Mouse (Mus musculus) mammary gland, adult 2 months (tissue): ENCODE results near the gene Mylpf. TPM values are rescaled to one million over a fixed set of nuclear protein-coding genes. Genes with fewer than 3 reads are reported as not detected.

Experiments
- polyA plus RNA-seq: library from polyadenylated mRNA; depleted of rRNA; stranded (reverse); fragments of >200 nt; gene quantifications from 2 replicates; pipeline ENCODE4 v1.2.3, GENCODE M21; 2012; ENCODE audit warnings: low replicate concordance; rRNA removed

Mylpf gene
- 1.2 and 1,692 TPM in 2 replicates for polyA plus RNA-seq

GRCm38 (mm10) chr7:127208553-127209438 lies at the start of gene Mylpf:
Gene Mylpf, plus strand, starts transcription at chr7:127208890.

DNA sequence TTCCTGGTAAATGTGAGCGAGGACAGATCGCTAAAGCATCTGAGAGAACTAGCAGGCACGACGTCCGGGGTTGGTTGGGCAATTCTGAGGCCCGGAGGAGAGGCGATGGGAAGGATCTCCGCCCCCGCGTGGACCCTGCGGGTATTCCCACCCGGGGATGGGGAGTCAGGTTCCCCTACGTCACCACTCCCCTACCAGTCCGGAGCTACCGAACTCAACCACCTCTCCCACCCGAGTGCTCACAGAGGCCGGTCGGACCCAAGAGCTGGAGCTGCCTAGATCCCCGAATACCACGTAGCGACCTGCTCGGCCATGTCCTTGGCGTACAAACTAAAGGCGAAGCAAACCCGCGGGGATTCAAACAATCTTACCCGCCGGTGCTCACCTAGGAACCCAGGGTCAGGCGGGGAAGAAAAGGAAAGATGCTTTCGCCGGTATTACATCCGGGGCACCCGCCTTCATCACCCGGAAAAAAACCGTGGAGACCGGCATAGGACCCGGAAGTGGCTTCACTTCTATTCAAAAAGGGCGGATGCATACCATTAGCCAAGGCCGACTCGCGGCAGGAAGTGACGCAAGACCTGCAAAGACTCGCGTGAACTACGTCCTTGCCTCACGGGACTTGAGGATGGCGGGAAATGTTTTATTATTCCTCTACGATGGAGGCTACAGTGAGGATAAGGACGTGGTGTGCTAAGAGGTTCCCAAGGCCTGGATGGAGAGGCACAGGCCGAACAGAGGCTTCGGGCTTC lies 13.0 kb upstream of the Mylpf start, which contains the start of gene Cd2bp2:
Gene Cd2bp2, minus strand, starts transcription at position 507 of the 752 bp plus-strand sequence.

DNA sequence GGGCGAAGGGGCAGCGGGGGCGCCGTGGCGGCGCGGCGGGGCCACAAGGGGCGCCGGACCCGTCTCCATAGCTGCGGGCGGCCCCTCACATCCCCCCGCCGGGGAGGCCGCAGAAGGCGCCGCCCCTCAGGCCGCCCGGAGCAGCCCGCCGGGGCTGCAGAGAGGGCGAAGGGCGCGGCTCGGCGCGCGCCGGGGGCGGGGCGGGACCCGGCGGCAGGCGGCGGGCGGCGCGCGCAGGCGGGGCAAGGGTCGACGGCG lies 466 bp upstream of the Mylpf start, which contains the start of gene Tbc1d10b:
Gene Tbc1d10b, minus strand, starts transcription at position 174 of the 258 bp plus-strand sequence.

GRCm38 (mm10) chr7:127232622-127233367 lies 24.1 kb downstream of the Mylpf start, which contains the start of the genes Zfp553 and Sept1:
Gene Zfp553, plus strand, starts transcription at chr7:127233061.
Gene Sept1, minus strand, starts transcription at chr7:127233130.

GRCm38 (mm10) chr7:127243870-127244657 lies 35.4 kb downstream of the Mylpf start, which contains the start of gene Zfp771:
Gene Zfp771, plus strand, starts transcription at chr7:127244274.

GRCm38 (mm10) chr7:127260309-127261111 lies 51.8 kb downstream of the Mylpf start, which contains the start of gene Dctpp1:
Gene Dctpp1, minus strand, starts transcription at chr7:127260709.

Other genes with a start within 250 kb of the Mylpf start
- gene Cdipt, start 233.0 kb upstream of the Mylpf start, polyA plus RNA-seq, result 251 and 278 TPM in 2 replicates
- 0.82 and 3.2 TPM in 2 replicates for gene Cdiptos, start 232.8 kb upstream of the Mylpf start, polyA plus RNA-seq
- gene Mvp, start 194.3 kb upstream of the Mylpf start, polyA plus RNA-seq, result 90.2 and 123 TPM in 2 replicates
- 2.4 and 3.3 TPM in 2 replicates for gene Pagr1b, start 192.4 kb upstream of the Mylpf start, polyA plus RNA-seq
- 0.93 and 1.2 TPM in 2 replicates for gene Pagr1a, start 191.5 kb upstream of the Mylpf start, polyA plus RNA-seq
- 26.4 and 46.4 TPM in 2 replicates for gene Gm42742, start 187.8 kb upstream of the Mylpf start, polyA plus RNA-seq
- 22.2 and 31.3 TPM in 2 replicates for gene Prrt2, start 187.7 kb upstream of the Mylpf start, polyA plus RNA-seq
- 126 and 431 TPM in 2 replicates for gene Maz, start 181.9 kb upstream of the Mylpf start, polyA plus RNA-seq
- 1.8 and 2.1 TPM in 2 replicates for gene Kif22, start 166.4 kb upstream of the Mylpf start, polyA plus RNA-seq
- 0.34 TPM in 1 of 2 replicates, not detected in the other for gene Zg16, start 121.6 kb upstream of the Mylpf start, polyA plus RNA-seq
- gene AI467606, start 117.5 kb upstream of the Mylpf start, polyA plus RNA-seq, result 52.3 and 188 TPM in 2 replicates
- gene Qprt, start 86.7 kb upstream of the Mylpf start, polyA plus RNA-seq, result 7.9 and 9.5 TPM in 2 replicates
- 27.8 and 37.7 TPM in 2 replicates for gene Spn, start 71.1 kb upstream of the Mylpf start, polyA plus RNA-seq
- gene Cd2bp2, start 12.8 kb upstream of the Mylpf start, polyA plus RNA-seq, result 20.9 and 26.3 TPM in 2 replicates
- 33.9 and 43.0 TPM in 2 replicates for gene Tbc1d10b, start 422 bp upstream of the Mylpf start, polyA plus RNA-seq
- gene Zfp553, start 24.2 kb downstream of the Mylpf start, polyA plus RNA-seq, result 9.6 and 16.8 TPM in 2 replicates
- 75.4 and 186 TPM in 2 replicates for gene Sept1, start 24.2 kb downstream of the Mylpf start, polyA plus RNA-seq
- 47.0 and 163 TPM in 2 replicates for gene Zfp771, start 35.4 kb downstream of the Mylpf start, polyA plus RNA-seq
- 48.0 and 48.7 TPM in 2 replicates for gene Dctpp1, start 51.8 kb downstream of the Mylpf start, polyA plus RNA-seq
- 26.2 and 37.4 TPM in 2 replicates for gene Sephs2, start 65.2 kb downstream of the Mylpf start, polyA plus RNA-seq
- gene Itgal, start 87.4 kb downstream of the Mylpf start, polyA plus RNA-seq, result 50.2 and 53.8 TPM in 2 replicates
- gene Zfp768, start 136.7 kb downstream of the Mylpf start, polyA plus RNA-seq, result 28.7 and 45.9 TPM in 2 replicates
- gene Zfp747, start 167.2 kb downstream of the Mylpf start, polyA plus RNA-seq, result 7.4 and 8.2 TPM in 2 replicates
- gene 9130019O22Rik, start 178.3 kb downstream of the Mylpf start, polyA plus RNA-seq, result 4.1 TPM in 2 replicates
- 5.7 and 7.7 TPM in 2 replicates for gene E430018J23Rik, start 184.7 kb downstream of the Mylpf start, polyA plus RNA-seq
- 6.5 and 8.7 TPM in 2 replicates for gene Zfp764, start 197.9 kb downstream of the Mylpf start, polyA plus RNA-seq
- gene Zfp688, start 213.2 kb downstream of the Mylpf start, polyA plus RNA-seq, result 16.2 and 30.6 TPM in 2 replicates
- 4.8 and 7.4 TPM in 2 replicates for gene Zfp689, start 240.3 kb downstream of the Mylpf start, polyA plus RNA-seq